Mouse (Mus musculus) c-Kit-positive CD71-positive TER-119-negative erythroid progenitor cells, embryonic 14.5 days (primary cell): ENCODE data around the gene Fam129a.
"Not testable (repeated sequence)": the region's sequence is repeated elsewhere in the genome, so short reads cannot be mapped to it uniquely, and the experiment has no call there.

Experiments
- DNase-seq: peaks from one replicate; pipeline ENCODE4 v3.0.0-alpha.2; 2013; ENCODE audit warnings: low read depth

Fam129a gene

GRCm38 (mm10) chr1:151584182-151584471 lies 13.1 kb downstream of the Fam129a start:
- DNase-seq: no peak

DNA sequence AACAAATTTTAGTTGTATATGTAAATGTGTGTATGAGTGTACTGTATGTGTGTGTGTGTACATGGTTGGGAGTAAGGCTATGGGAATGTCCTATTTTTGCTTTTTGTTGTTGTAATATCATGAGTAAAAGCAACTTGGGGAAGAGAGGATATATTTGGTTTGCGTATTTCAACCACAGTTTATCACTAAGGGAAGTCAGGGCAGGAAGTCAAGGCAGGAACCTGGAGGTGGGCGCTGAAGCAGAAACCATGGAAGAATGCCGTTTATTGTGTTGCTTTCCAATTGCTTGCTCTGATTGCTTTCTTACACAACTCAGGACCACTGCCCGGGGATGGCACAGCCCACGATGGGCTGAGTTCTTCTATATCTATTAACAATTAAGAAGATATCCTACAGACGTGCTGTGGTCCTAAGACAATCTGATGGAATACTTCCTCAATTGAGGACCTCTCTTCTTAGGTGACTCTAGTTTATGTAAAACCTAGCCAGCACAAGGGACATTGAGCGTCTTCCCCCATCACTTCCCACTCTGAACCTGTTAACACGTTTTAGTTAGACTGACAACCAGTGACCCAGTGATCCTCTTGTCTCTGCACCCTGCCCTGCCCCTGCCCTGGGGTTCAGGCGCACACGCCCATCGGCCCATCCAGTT lies 13.7 kb downstream of the Fam129a start:
- no peak for DNase-seq

- DNase-seq: no peak
Measured at GRCm38 (mm10) chr1:151585647-151586046, 14.7 kb downstream of the Fam129a start.

DNA sequence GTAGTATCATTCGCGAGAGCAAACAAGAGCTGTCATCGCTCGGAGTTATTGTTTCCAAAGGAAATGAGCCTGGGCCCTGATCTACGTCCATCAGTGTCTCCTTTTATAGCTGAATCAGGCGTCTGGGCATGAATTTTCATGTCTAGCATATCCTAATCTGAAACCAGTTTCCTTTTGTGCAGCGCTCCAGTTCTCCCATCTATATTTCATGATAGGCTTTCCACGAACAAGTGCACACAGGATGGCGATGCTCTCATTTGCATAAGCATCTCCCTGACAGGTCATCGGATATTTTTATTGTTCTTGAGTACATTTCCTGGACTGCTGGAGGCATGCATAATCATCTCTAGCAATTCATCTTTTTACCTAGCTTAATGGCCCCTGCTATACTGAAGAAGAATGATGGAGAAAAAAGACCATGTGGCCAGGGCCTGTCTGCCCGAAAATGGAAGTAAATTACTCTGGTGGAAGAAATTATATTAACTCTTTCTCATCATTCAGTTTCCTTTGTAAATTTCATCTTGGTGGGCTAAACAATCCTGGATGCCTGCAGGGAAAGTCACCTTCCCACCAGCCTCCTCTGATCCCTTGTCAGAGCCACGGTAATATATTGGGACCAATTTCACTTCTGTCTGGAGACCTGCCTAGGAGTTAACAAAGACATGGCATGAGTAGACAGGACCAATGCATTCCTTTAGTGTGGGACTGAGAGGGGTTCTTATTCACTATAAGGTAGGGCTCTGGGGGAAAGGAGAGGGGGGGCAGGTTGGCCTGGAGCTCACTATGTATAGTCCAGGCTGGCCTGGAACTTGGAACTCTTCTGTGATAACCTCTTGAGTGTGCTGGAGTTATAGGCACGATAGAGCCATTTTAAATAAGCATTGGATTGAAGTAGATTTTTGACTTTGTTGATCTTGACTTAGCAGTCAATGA lies 21.4 kb downstream of the Fam129a start:
- no peak for DNase-seq

DNA sequence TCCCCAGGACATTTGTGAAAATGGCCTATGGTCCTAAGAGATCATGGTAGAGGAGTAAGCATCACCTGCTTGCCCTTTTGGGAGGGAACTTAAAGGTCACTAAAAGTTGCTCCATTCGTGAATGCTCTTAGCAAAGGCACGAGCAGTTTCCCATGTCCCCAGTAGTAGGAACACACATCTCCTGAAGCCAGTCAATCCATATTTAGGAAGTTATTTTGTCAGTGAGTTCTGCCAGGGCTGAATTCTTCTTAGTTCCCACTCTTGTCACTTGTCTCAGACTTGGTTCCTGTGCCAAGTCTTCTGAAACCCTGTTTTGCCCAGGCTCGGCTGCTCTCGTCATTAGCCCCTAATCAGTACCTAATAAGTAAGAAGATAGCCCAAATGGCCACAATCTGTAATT lies 23.9 kb downstream of the Fam129a start:
- DNase-seq: no peak

DNA sequence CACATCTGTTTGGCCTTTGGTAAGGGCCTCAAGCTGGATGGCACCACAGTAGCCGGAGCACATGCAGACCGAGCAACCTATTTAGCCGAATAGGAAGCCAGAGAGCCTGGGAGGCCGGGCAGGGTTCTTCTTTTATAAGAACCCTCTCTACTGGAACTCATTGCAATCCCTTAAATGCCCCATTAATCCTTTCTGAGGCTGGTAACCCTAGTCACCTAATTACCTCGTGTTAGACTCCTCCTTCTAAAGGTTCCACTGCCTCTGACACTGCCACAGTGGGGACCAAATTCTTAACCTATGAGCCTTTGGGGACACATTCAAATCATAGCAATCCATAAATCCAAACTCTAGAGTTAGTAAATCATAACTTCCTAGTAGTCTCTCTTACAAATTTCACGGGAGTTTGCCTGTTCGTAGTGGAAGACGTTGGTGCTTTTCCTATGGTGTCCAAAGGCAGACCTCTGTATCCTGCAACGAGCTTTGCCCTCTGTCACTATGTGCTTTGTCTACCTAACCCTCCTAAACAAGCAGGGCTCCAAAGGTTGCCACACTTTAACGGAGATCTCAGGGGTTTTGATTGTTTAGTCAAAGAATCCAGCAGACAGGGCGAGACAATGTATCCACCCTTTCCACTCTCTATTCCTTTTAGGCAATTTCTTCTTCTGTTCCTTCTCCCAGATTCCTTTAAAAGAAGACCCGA lies 24.8 kb downstream of the Fam129a start:
- no peak for DNase-seq

- no peak for DNase-seq
Measured at GRCm38 (mm10) chr1:151596562-151596961, 25.6 kb downstream of the Fam129a start.

DNA sequence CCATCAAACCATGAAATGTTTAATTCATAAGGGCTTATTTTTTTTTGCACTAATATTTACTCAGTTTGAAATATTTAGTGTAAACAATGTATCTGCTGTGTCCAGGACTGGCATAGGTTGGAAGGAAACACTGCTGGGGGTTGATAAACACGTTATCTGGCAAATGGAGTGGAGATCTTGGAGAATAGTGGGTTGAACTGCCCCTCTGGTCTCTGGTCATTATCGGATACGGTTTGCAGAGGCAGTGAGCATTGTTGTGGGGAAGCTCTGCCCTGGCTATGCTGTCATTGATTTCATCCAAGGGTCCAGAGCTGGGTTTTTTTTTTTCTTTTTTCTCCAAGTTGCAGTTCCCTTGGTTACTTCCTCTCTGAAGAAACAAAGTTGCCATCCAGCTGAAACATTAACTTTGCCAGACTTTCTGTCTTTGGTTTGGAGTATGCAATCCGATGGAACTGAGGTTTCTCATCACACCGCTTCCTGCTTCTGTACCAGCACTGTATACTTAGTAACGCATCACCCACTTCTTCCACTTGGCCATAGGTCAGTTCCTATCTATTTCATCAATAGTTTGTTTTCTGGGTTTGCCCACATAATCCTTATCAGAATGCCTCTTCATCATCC lies 26.8 kb downstream of the Fam129a start:
- DNase-seq: no peak

DNA sequence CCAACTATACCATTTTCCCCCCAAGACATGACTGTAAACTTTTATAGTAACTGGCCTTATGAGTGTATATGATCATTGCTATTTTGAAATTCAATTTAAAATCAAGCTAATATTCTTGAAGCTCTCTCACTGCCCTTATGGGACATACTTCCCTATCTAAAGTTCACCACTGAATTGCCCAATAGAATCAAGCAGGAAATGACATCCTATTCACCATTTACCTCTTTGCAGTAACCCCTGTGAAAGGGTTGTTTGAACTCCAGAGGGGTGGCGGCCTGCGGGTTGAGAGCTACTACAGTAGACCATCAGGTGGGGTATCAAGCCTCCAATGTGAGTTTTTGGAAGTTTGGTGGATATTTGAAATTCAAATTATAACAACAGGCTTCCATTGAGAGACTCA lies 27.9 kb downstream of the Fam129a start:
- no peak for DNase-seq

- DNase-seq: no peak
Measured at GRCm38 (mm10) chr1:151604328-151604727, 33.3 kb downstream of the Fam129a start.

DNA sequence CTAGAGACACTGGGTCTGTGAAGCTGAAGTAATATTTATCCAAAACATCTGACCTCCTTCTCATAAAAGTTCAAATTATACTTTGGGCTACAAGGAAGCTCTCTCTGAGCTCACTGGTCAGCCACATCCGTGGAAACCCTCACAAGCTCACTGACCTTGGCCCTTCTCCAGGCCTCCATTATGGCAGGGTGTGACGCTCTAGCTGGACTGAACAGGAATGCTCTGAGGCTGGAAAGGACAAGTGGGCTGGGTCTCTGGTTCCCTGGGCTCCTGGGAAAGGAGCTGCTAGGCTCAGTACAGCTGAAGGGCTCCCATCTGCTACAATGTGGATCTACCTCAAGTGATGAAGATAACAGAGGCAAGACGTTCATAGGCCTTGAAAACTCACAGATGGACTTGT lies 37.0 kb downstream of the Fam129a start:
- DNase-seq: not testable (repeated sequence)

GRCm38 (mm10) chr1:151610621-151611020 lies 39.6 kb downstream of the Fam129a start:
- no peak for DNase-seq

- no peak for DNase-seq
Measured at GRCm38 (mm10) chr1:151614320-151614935, 43.4 kb downstream of the Fam129a start.

GRCm38 (mm10) chr1:151615625-151616024 lies 44.6 kb downstream of the Fam129a start:
- no peak for DNase-seq

- peak; percentile 36 for DNase-seq
Measured at GRCm38 (mm10) chr1:151616555-151617205, 45.7 kb downstream of the Fam129a start.

DNA sequence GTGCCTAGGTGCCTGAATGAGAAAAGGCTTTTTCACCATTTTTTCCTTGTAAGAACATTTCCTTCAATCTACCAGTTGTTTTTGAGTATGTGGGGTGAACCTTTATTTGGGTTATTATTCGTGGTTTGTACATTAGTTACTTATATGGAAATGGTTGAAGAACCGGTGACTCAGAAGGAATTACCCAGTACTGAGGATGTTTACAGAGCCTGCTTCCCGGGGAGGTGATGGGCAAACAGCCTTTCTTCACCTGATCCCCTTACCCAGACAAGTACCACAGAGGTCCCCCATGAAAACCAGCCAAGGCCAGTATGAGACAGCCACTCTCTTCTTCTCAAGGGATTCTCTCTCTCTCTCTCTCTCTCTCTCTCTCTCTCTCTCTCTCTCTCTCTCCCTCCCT lies 47.3 kb downstream of the Fam129a start:
- DNase-seq: no peak

DNA sequence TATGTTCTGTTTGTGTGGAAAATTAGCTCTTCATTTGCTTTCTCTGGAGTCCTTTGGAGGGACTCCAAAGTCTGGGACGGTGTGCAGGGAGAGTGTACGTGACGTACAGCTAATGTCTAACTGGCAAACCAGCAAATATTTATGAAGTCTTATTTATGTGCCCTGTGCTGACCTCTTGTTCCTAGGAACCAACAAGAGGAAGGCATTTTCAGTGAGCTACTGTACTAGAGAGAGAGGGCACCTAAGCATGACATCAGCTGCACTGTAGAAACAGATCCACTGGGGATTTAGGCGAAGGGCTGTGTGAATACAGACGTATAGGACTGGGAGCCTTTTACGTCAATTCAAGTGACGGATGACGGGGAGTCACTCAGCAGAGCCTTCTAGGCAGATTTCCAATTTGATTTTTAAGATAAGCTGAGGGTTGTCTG lies 48.3 kb downstream of the Fam129a start:
- no peak for DNase-seq

- no peak for DNase-seq
Measured at GRCm38 (mm10) chr1:151620730-151621129, 49.7 kb downstream of the Fam129a start.

DNA sequence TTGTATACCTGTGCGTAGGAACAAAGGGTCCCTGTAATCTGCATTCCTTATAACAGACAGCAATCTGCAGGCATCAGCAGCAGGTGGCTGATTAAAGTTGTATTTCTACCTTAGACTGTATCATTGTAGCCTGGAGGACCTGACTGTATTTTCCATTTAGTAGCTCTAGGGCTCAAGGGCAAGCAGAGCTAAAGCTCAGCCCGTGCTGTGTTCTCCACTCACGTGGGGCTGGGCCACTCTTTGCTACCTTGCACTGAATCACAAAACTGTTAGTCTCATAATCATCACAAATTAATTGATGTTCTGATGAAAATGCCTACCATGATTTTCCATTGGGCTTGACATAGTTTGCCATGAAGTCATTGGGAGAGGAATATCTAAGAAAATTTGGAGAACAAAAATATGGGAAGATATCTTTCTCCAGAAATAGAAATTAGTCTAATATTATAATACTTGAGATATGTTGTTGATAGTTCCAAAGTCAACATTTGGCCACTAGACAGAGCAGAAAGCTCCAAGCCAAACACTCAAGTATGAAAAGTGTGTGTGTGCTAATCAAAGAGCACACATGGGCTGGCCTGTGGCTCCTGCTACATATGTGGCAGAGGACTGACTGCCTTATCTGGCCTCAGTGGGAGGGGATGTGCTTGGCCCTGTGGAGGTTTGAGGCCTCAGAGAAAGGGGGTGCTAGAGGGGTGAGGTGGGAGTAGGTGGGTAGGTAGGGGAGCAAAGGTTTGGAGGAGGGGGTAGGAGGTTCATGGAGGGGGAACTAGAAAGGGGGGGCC lies 53.6 kb downstream of the Fam129a start:
- no peak for DNase-seq

DNA sequence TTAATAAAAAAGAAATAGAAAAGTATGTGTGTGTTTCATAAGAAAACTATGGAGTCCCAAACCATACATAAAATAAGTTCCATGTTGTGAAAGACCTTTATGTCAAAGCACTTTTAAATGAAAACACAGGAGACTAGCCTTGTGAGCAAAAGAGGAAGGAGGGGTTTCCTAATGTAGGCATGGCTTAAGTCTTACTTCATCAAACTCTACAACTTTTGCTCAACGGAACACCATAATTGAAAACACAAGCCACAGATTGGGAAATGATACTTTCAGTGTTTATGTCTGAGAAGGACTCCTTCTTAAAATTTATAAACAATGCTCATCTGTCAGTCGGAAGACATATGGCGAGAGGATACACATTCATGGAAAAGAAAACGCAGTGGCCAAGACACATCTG lies 54.3 kb downstream of the Fam129a start:
- DNase-seq: no peak

DNA sequence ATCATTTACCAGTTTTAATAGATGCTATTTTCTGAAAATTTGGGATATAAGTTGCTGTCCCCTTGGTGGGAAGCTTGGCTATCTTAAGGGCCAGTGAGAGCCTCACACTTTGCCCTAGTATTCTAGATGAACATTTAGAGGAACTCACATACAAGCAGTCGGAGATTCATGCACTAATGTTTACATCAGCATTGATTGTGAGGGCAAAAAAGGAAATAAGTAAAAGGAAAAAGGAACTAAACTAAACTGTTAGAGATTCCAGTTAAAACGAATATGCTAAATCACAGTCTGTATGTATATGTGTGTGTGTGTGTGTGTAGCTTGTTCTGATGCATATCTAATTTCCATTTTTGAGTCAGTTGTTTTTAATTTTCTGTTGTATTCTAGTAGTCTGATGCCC lies 54.7 kb downstream of the Fam129a start:
- DNase-seq: no peak
